Mouse (Mus musculus) olfactory bulb, adult 2 months (tissue): ENCODE data around the gene AI661453. TPM values are rescaled to one million over a fixed set of nuclear protein-coding genes. Genes with fewer than 3 reads are reported as not detected.

Source experiments
- H3K27ac ChIP-seq: fragments of 200-500 bp; 2 replicates; pipeline ENCODE4 v1.5.1; 2012; ENCODE audit warnings: low read depth, low read length; ENCODE audit not compliant: insufficient read depth
- H3K4me1 ChIP-seq: fragments of 200-500 bp; 2 replicates; pipeline ENCODE4 v1.6.1; 2012; ENCODE audit warnings: low read length; ENCODE audit not compliant: control insufficient read depth, insufficient read depth
- H3K4me3 ChIP-seq: fragments of 200-500 bp; 2 replicates; pipeline ENCODE4 v1.5.1; 2012; ENCODE audit warnings: mild to moderate bottlenecking, low read depth, low read length, moderate library complexity; ENCODE audit not compliant: insufficient read depth
- CTCF ChIP-seq: fragments of 200-500 bp; IDR thresholded peaks from 2 replicates; pipeline ENCODE4 v1.5.1; 2012; ENCODE audit warnings: low read depth, mild to moderate bottlenecking, low read length, moderate library complexity; ENCODE audit not compliant: insufficient read depth
- POLR2A ChIP-seq: fragments of 200-500 bp; IDR thresholded peaks from 2 replicates; pipeline ENCODE4 v1.6.1; 2012; ENCODE audit warnings: mild to moderate bottlenecking, low read depth, low read length, moderate library complexity; ENCODE audit not compliant: insufficient read depth
- WGBS: fragments of 180-500 bp; shearing (Covaris S2); methylation state at CpG from one replicate; pipeline ENCODE4 v1.1.7; 2018; 5-methylcytosine and 5-hydroxymethylcytosine counted together
- polyA plus RNA-seq: library from polyadenylated mRNA; stranded (reverse); fragments of >200 nt; gene quantifications from 2 replicates; pipeline ENCODE4 v1.2.4, GENCODE M21; 2012; ENCODE audit warnings: low replicate concordance; ENCODE audit not compliant: missing spikeins, insufficient read depth, insufficient read length

AI661453 gene
- polyA plus RNA-seq, 1 experiment: not detected

DNA sequence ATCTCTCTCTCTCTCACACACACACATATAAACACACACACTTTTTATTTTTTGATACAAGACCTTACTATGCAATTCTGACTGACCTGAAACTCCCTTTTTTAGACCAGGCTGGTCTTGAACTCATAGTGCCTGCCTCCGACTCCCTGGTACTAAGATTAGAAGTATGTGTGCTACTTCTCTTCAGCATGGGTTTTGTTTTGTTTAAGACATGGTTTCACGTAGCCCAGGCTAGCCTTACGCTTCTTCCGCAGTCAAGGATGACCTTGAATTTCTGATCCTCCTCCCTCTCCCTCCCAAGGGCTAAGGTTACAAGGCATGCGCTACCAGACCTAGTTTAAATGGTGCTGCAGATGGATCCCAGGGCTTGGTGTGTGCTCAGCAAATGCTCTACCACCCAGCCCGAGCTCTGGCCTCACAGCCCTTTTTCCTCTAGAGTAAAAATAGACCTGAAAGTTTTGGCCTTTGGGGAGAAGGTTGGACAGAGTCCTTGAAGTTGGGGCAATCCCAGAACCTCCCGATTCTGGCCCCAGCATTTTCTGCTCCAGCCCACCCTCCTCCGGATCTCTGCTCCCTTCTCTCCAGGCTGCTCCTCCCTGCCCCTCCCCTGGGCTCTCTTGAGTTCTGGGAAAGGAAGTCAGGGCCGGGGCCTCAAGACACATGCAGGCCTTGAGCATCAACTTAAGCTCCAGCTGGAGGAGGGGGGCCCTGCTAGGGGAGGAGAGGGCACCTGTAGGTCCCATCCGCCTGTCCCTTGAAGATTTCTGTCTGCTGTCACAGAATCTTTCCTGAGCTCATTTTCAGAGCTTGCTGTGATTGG, 76.8 kb downstream of the AI661453 start:
- 79% methylated on average over 10 of the region's 10 CpGs for WGBS
- no peak for TF ChIP-seq CTCF
- TF ChIP-seq POLR2A: no peak
- peaks cover 10% of the 10 kb centered on the region for H3K4me1 ChIP-seq
- H3K27ac ChIP-seq: no peak overlapping the region
- no peak overlapping the region for H3K4me3 ChIP-seq

DNA sequence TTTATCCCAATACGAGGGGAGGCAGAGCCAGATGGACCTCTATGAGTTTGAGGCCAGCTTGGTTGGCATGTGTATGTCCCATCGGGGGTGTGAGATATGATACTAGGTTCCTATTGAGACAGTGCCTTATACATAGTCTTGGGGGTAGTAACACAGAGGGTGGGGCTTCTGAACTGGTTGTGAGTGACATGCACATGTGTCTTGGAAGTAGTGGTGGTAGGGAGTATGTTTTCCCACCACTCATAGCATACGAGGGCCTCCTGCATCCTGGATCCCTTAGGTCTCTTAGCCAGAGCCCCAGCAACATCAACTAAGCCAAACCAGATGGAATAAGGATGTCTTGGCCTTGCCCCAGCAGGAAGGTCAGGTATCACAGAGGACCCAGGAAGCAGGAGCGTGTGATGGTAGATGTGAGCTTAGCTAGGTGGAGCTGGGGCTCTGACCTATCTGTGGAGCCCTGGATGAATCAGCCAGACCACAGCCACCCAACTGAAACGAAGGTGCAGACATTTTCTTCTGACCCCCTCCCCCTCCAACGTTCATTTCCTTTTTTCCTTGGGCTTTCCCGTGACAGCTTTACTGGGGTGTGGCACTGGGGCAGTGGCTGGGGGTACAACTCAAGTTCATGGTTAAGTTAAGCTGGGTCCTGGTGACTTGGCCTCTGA, 78.9 kb downstream of the AI661453 start:
- H3K4me1 ChIP-seq: peaks cover 8% of the 10 kb centered on the region
- TF ChIP-seq CTCF (no peak), POLR2A (no peak)
- WGBS: 81% methylated on average over 7 of the region's 7 CpGs
- no peak overlapping the region for H3K4me3 ChIP-seq
- H3K27ac ChIP-seq: no peak overlapping the region

GRCm38 (mm10) chr17:47516232-47516631, 79.8 kb downstream of the AI661453 start:
- Histone ChIP-seq H3K4me1 (peaks cover 8% of the 10 kb centered on the region), H3K4me3 (no peak overlapping the region), H3K27ac (no peak overlapping the region)
- 99% methylated on average over 3 of the region's 3 CpGs for WGBS
- TF ChIP-seq POLR2A (no peak), CTCF (no peak)

DNA sequence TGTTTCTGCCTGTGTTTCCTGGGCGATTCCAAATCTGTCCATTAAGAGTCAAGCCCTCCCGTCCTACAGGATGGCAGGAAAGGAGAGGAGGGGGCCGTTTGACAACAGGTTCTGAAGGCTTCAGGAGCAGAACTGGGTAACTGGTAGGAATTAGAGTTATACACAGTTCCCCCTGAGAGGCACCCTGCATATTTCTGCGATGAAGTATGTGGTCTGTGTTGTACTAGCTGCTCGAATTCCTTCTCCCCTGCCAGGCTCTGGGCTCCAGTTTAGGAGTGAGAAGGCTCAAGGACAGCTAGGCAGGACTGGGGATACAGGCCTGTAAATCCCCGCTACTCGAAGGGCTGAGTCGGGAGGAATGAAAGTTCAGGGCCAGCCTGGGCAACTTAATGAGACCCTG, 81.8 kb downstream of the AI661453 start:
- 38% methylated on average over 8 of the region's 8 CpGs for WGBS
- Histone ChIP-seq H3K27ac (no peak overlapping the region), H3K4me3 (no peak overlapping the region), H3K4me1 (peaks cover 18% of the 10 kb centered on the region)
- no peak for TF ChIP-seq CTCF
- no peak for TF ChIP-seq POLR2A

Other genes starting within 250 kb of the AI661453 start
- not detected in 2 replicates for gene Mrps10, start 67.7 kb upstream of the AI661453 start, polyA plus RNA-seq
- gene Guca1b, start 51.2 kb upstream of the AI661453 start, polyA plus RNA-seq: not detected in 2 replicates
- gene Guca1a, start 36.0 kb upstream of the AI661453 start, polyA plus RNA-seq: not detected in 2 replicates
- not detected in 2 replicates for gene 1700001C19Rik, start 761 bp downstream of the AI661453 start, polyA plus RNA-seq
- not detected in 2 replicates for gene Taf8, start 65.7 kb downstream of the AI661453 start, polyA plus RNA-seq
- 292 and 423 TPM in 2 replicates for gene Ccnd3, start 68.4 kb downstream of the AI661453 start, polyA plus RNA-seq
- gene Bysl, start 174.9 kb downstream of the AI661453 start, polyA plus RNA-seq: not detected in 2 replicates
- gene Med20, start 175.0 kb downstream of the AI661453 start, polyA plus RNA-seq: not detected in 2 replicates
- gene Gm20517, start 175.0 kb downstream of the AI661453 start, polyA plus RNA-seq: not detected in 2 replicates
- gene Usp49, start 194.1 kb downstream of the AI661453 start, polyA plus RNA-seq: not detected in 2 replicates